Mouse (Mus musculus) heart, embryonic 16.5 days (tissue): ENCODE measurements around the gene Tas2r125. TPM values are rescaled to one million over a fixed set of nuclear protein-coding genes. Genes with fewer than 3 reads are reported as not detected.
"Not testable (repeated sequence)": the region's sequence is repeated elsewhere in the genome, so short reads cannot be mapped to it uniquely, and the experiment has no call there.

Experiments used
- ATAC-seq: fragments of 200-750 bp; cut with Nextera tagmentation; replicated peaks from 2 replicates; pipeline ENCODE4 v1.8.0; 2017; ENCODE audit warnings: moderate number of reproducible peaks; ENCODE audit not compliant: insufficient read depth, low FRiP score; ENCODE audit errors: extremely low read depth
- H3K27ac ChIP-seq: fragments of 300-500 bp; sonication (generic); 2 replicates; pipeline ENCODE4 v1.5.1; 2014; ENCODE audit warnings: mild to moderate bottlenecking, low read length, control low read depth, moderate library complexity
- H3K27me3 ChIP-seq: fragments of 300-500 bp; sonication (generic); 2 replicates; pipeline ENCODE4 v1.6.1; 2014; ENCODE audit warnings: low read length, mixed read lengths; ENCODE audit not compliant: control insufficient read depth, insufficient read depth
- H3K36me3 ChIP-seq: fragments of 300-500 bp; sonication (generic); 2 replicates; pipeline ENCODE4 v1.6.1; 2014; ENCODE audit not compliant: control insufficient read depth, insufficient read depth
- H3K4me1 ChIP-seq: fragments of 300-500 bp; sonication (generic); 2 replicates; pipeline ENCODE4 v1.6.1; 2014; ENCODE audit warnings: low read length, mixed read lengths; ENCODE audit not compliant: control insufficient read depth, insufficient read depth
- H3K4me2 ChIP-seq: fragments of 300-500 bp; sonication (generic); 2 replicates; pipeline ENCODE4 v1.6.1; 2014; ENCODE audit warnings: low read depth, mild to moderate bottlenecking, control low read depth, low read length
- H3K4me3 ChIP-seq: fragments of 300-500 bp; sonication (generic); 2 replicates; pipeline ENCODE4 v1.5.1; 2014; ENCODE audit warnings: mild to moderate bottlenecking, control low read depth, low read length
- H3K9ac ChIP-seq: fragments of 300-500 bp; sonication (generic); 2 replicates; pipeline ENCODE4 v1.6.1; 2014; ENCODE audit warnings: low read length, control low read depth
- H3K9me3 ChIP-seq: fragments of 300-500 bp; sonication (generic); replicated peaks from 2 replicates; pipeline ENCODE4 v1.6.1; 2016; ENCODE audit warnings: low read length; ENCODE audit not compliant: control insufficient read depth
- WGBS: fragments of 180-500 bp; shearing (Covaris S2); extraction: QIAGEN DNeasy Blood & Tissue Kit; methylation state at CpG from one replicate; pipeline ENCODE4 v1.1.7; 2014; 5-methylcytosine and 5-hydroxymethylcytosine counted together
- polyA plus RNA-seq: library from polyadenylated mRNA; unstranded; fragments of >200 nt; fragmentation: Nextera tagmentation; extraction: Ambion mirVana; gene quantifications from 2 replicates; pipeline ENCODE4 v1.2.1, GENCODE M21; 2015

Gene Tas2r125
- polyA plus RNA-seq, result not detected in 2 replicates

GRCm38 (mm10) chr6:132909351-132909750, at the start of gene Tas2r125:
Tas2r125 (plus strand) TSS chr6:132909651.
- Histone ChIP-seq H3K4me2 (no peak within 1 kb of the TSS), H3K4me1 (no peaks in the 10 kb centered on the region), H3K36me3 (no peaks in the 10 kb centered on the region), H3K27me3 (no peaks in the 10 kb centered on the region), H3K9ac (no peak within 1 kb of the TSS), H3K4me3 (no peak within 1 kb of the TSS), H3K9me3 (no peaks in the 10 kb centered on the region; the same call in 1 of the 2 replicates), H3K27ac (no peak within 1 kb of the TSS)
- WGBS, result 74% methylated on average over 3 of the region's 3 CpGs
- ATAC-seq, result no peak

DNA sequence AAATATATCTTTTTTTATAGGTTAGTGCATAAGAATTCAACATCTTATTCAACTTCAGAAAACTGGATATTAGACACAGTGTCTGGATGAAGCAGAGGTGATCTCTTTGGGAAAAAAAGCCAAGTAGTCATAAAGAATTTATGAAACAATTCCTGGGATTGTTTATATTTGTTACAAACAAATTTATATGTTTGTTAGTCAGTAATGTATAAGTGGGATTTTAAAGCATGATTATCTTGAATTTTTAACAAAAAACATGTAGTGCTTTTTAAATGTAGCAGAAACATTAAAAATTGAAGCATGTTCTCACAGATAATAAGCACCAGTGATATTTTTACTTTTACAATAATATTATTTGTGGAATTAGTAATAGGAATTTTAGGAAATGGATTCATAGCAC, 41.7 kb upstream of the Tas2r125 start, which contains the start of gene Tas2r110:
Gene Tas2r110, plus strand, starts transcription at position 301 of the 400 bp plus-strand sequence.
- Histone ChIP-seq H3K9ac (no peak within 1 kb of the TSS), H3K4me3 (no peak within 1 kb of the TSS), H3K4me2 (no peak within 1 kb of the TSS), H3K9me3 (no peaks in the 10 kb centered on the region), H3K4me1 (no peaks in the 10 kb centered on the region), H3K36me3 (no peaks in the 10 kb centered on the region), H3K27me3 (no peaks in the 10 kb centered on the region), H3K27ac (no peak within 1 kb of the TSS)
- ATAC-seq, result no peak

- Histone ChIP-seq H3K36me3 (no peaks in the 10 kb centered on the region), H3K27ac (no peak within 1 kb of the TSS), H3K9ac (no peak within 1 kb of the TSS), H3K4me3 (no peak within 1 kb of the TSS), H3K9me3 (no peaks in the 10 kb centered on the region), H3K27me3 (no peaks in the 10 kb centered on the region), H3K4me1 (no peaks in the 10 kb centered on the region), H3K4me2 (no peak within 1 kb of the TSS)
- ATAC-seq, result no peak
- 75% methylated on average over 1 of the region's 1 CpGs for WGBS
These were observed 16.7 kb upstream of the Tas2r125 start, which contains the start of gene Tas2r113 for GRCm38 (mm10) chr6:132892711-132893110. Tas2r113 (plus strand) TSS chr6:132893011.

DNA sequence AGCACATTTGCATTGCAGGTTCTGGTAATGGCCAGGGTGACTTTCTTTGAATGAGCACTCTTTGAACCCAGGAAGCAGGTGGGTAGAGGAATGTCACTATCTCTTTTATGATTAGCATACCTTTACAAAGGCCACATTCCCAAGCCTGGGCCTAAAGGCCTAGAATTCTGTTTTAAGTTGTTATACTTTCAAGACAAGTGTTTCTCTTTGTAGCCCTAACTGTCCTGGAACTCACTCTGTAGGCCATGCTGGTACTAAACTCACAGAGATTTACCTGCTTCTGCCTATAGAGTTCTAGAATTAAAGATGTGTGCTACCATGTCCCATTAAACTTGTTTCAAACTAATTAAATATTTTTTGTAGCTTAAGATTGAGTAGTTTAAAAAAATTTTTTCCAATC, 31.9 kb downstream of the Tas2r125 start:
- not testable (repeated sequence) for H3K36me3 ChIP-seq, H3K4me3 ChIP-seq, ATAC-seq, H3K9ac ChIP-seq, H3K9me3 ChIP-seq, H3K4me1 ChIP-seq, H3K27ac ChIP-seq, H3K27me3 ChIP-seq, H3K4me2 ChIP-seq

- Histone ChIP-seq H3K4me2 (no peak within 1 kb of the TSS), H3K27me3 (no peaks in the 10 kb centered on the region), H3K4me3 (no peak within 1 kb of the TSS), H3K4me1 (no peaks in the 10 kb centered on the region), H3K9me3 (no peaks in the 10 kb centered on the region), H3K9ac (no peak within 1 kb of the TSS), H3K27ac (no peak within 1 kb of the TSS), H3K36me3 (no peaks in the 10 kb centered on the region)
- no peak for ATAC-seq
- WGBS, result 61% methylated on average over 2 of the region's 2 CpGs
These were observed 41.4 kb downstream of the Tas2r125 start, which contains the start of gene Tas2r129 for GRCm38 (mm10) chr6:132950802-132951201. Tas2r129 (plus strand) TSS chr6:132951102.

- Histone ChIP-seq H3K9me3 (no peaks in the 10 kb centered on the region), H3K4me1 (no peaks in the 10 kb centered on the region), H3K36me3 (no peaks in the 10 kb centered on the region), H3K9ac (no peak within 1 kb of the TSS), H3K27ac (no peak within 1 kb of the TSS), H3K4me2 (no peak within 1 kb of the TSS), H3K4me3 (no peak within 1 kb of the TSS), H3K27me3 (no peaks in the 10 kb centered on the region)
- no peak for ATAC-seq
- 55% methylated on average over 1 of the region's 1 CpGs for WGBS
These were observed 48.4 kb downstream of the Tas2r125 start, which contains the start of gene Tas2r131 for GRCm38 (mm10) chr6:132957819-132958218. Tas2r131 (minus strand) TSS chr6:132957919.

Other genes with a start within 250 kb of the Tas2r125 start
- not detected in 2 replicates for gene Tas2r121, start 208.6 kb upstream of the Tas2r125 start, polyA plus RNA-seq
- not detected in 2 replicates for gene Tas2r122, start 197.7 kb upstream of the Tas2r125 start, polyA plus RNA-seq
- gene Tas2r115, start 171.6 kb upstream of the Tas2r125 start, polyA plus RNA-seq, result not detected in 2 replicates
- not detected in 2 replicates for gene Tas2r124, start 154.9 kb upstream of the Tas2r125 start, polyA plus RNA-seq
- not detected in 2 replicates for gene Tas2r102, start 147.5 kb upstream of the Tas2r125 start, polyA plus RNA-seq
- gene Tas2r136, start 131.5 kb upstream of the Tas2r125 start, polyA plus RNA-seq, result not detected in 2 replicates
- not detected in 2 replicates for gene Tas2r117, start 106.8 kb upstream of the Tas2r125 start, polyA plus RNA-seq
- gene Tas2r123, start 62.5 kb upstream of the Tas2r125 start, polyA plus RNA-seq, result not detected in 2 replicates
- not detected in 2 replicates for gene Tas2r116, start 54.2 kb upstream of the Tas2r125 start, polyA plus RNA-seq
- gene Tas2r110, start 41.6 kb upstream of the Tas2r125 start, polyA plus RNA-seq, result not detected in 2 replicates
- gene Tas2r113, start 16.6 kb upstream of the Tas2r125 start, polyA plus RNA-seq, result not detected in 2 replicates
- gene Tas2r129, start 41.5 kb downstream of the Tas2r125 start, polyA plus RNA-seq, result not detected in 2 replicates
- gene Tas2r131, start 48.3 kb downstream of the Tas2r125 start, polyA plus RNA-seq, result not detected in 2 replicates
- not detected in 2 replicates for gene Tas2r109, start 71.3 kb downstream of the Tas2r125 start, polyA plus RNA-seq
- gene Tas2r103, start 127.5 kb downstream of the Tas2r125 start, polyA plus RNA-seq, result not detected in 2 replicates
- gene Tas2r140, start 146.2 kb downstream of the Tas2r125 start, polyA plus RNA-seq, result not detected in 2 replicates
- 52.8 and 65.6 TPM in 2 replicates for gene Smim10l1, start 195.3 kb downstream of the Tas2r125 start, polyA plus RNA-seq